34 mouse cellular contexts compared by ENCODE assay signal in genomic region chr3:108124131-108124530, GRCm38 (mm10). TPM values are rescaled to one million over a fixed set of nuclear protein-coding genes. Genes with fewer than 3 reads are reported as not detected.
DNase-seq lines count a peak whose midpoint lies in the region; ATAC-seq lines count a peak whose summit lies in the region.
"Had no signal": no experiment of that assay in that cellular context is flagged by ENCODE, and none has a peak within 500 bp of the region (broad histone marks: within the 10 kb centered on the region; RNA-seq: fewer than 3 reads in every experiment).

No protein-coding gene starts in this region.

- peaks cover 50% of the 10 kb centered on the region for H3K36me3 ChIP-seq in liver, embryonic 12.5 days
- H3K36me3 ChIP-seq in liver, embryonic 16.5 days (ENCODE audit: control insufficient read depth, insufficient read depth): peaks cover 26% of the 10 kb centered on the region
- H3K36me3 ChIP-seq in midbrain, embryonic 16.5 days (ENCODE audit: control insufficient read depth, insufficient read depth, low read length): no peaks in the 10 kb centered on the region
- H3K36me3 ChIP-seq in forebrain, embryonic 11.5 days (ENCODE audit: control insufficient read depth, insufficient read depth, low read length): no peaks in the 10 kb centered on the region; the same call in 1 of the 2 replicates

- H3K4me2 ChIP-seq in liver, embryonic 12.5 days: no peak overlapping the region
- H3K4me2 ChIP-seq in liver, embryonic 16.5 days (ENCODE audit: low read depth, low read length): no peak overlapping the region
- H3K4me2 ChIP-seq in midbrain, embryonic 16.5 days (ENCODE audit: low read length): no peak overlapping the region
- no peak overlapping the region for H3K4me2 ChIP-seq in forebrain, embryonic 11.5 days (ENCODE audit: low read depth, low read length, severe bottlenecking)
- H3K4me2 ChIP-seq: embryonic facial prominence, embryonic 13.5 days; heart, embryonic 11.5 days; hindbrain, embryonic 13.5 days; lung, embryonic 14.5 days had no signal

- H3K9ac ChIP-seq in liver, embryonic 12.5 days: no peak overlapping the region
- no peak overlapping the region for H3K9ac ChIP-seq in liver, embryonic 16.5 days (ENCODE audit: low read depth, low read length)
- H3K9ac ChIP-seq in midbrain, embryonic 16.5 days (ENCODE audit: low read depth, low read length): no peak overlapping the region
- no peak overlapping the region for H3K9ac ChIP-seq in forebrain, embryonic 11.5 days (ENCODE audit: low read length)
- H3K9ac ChIP-seq: embryonic facial prominence, embryonic 13.5 days; forebrain, postnatal 0 days; hindbrain, embryonic 13.5 days; lung, embryonic 14.5 days had no signal

- no peak overlapping the region for H3K27ac ChIP-seq in liver, embryonic 12.5 days
- peak overlapping the region; percentile 30; the same call in 1 of the 2 replicates for H3K27ac ChIP-seq in liver, embryonic 16.5 days (ENCODE audit: low read length)
- no peak overlapping the region for H3K27ac ChIP-seq in midbrain, embryonic 16.5 days (ENCODE audit: low read length)
- H3K27ac ChIP-seq in forebrain, embryonic 11.5 days (ENCODE audit: low read depth, low read length): no peak overlapping the region
- H3K27ac ChIP-seq: embryonic facial prominence, embryonic 13.5 days; forebrain, embryonic 10.5 days; hindbrain, embryonic 13.5 days; layer of hippocampus, adult 2 months had no signal

- H3K4me1 ChIP-seq in liver, embryonic 12.5 days: peaks cover 49% of the 10 kb centered on the region
- H3K4me1 ChIP-seq in liver, embryonic 16.5 days (ENCODE audit: control insufficient read depth, low read depth, low read length): peaks cover 39% of the 10 kb centered on the region
- H3K4me1 ChIP-seq in midbrain, embryonic 16.5 days (ENCODE audit: control insufficient read depth, insufficient read depth, low read length): no peaks in the 10 kb centered on the region
- no peaks in the 10 kb centered on the region for H3K4me1 ChIP-seq in forebrain, embryonic 11.5 days (replicated peaks; ENCODE audit: control insufficient read depth, insufficient read depth, low read length)

- no peak overlapping the region for H3K4me3 ChIP-seq in liver, embryonic 12.5 days
- no peak overlapping the region for H3K4me3 ChIP-seq in liver, embryonic 16.5 days (ENCODE audit: low read depth, low read length)
- no peak overlapping the region for H3K4me3 ChIP-seq in midbrain, embryonic 16.5 days (ENCODE audit: low read depth, low read length)
- no peak overlapping the region for H3K4me3 ChIP-seq in forebrain, embryonic 11.5 days (ENCODE audit: low read depth, low read length)
- H3K4me3 ChIP-seq: embryonic facial prominence, embryonic 13.5 days; forebrain, embryonic 10.5 days; hindbrain, embryonic 13.5 days; layer of hippocampus, adult 2 months had no signal

- H3K27me3 ChIP-seq in liver, embryonic 12.5 days (replicated peaks): no peaks in the 10 kb centered on the region
- no peaks in the 10 kb centered on the region for H3K27me3 ChIP-seq in liver, embryonic 16.5 days (ENCODE audit: control insufficient read depth, insufficient read depth, low read depth, low read length)
- no peaks in the 10 kb centered on the region for H3K27me3 ChIP-seq in midbrain, embryonic 16.5 days (ENCODE audit: control insufficient read depth, insufficient read depth, low read depth, low read length)
- H3K27me3 ChIP-seq in forebrain, embryonic 11.5 days (ENCODE audit: control insufficient read depth, insufficient read depth, low read length): no peaks in the 10 kb centered on the region
- H3K27me3 ChIP-seq: embryonic facial prominence, embryonic 13.5 days; hindbrain, embryonic 13.5 days; Patski had no signal

- 41% methylated on average over 1 of the region's 1 CpGs for WGBS in liver, embryonic 12.5 days (ENCODE audit: insufficient replicate concordance)
- WGBS in liver, embryonic 16.5 days (ENCODE audit: insufficient replicate concordance): 36% methylated on average over 1 of the region's 1 CpGs
- 60% methylated on average over 1 of the region's 1 CpGs for WGBS in midbrain, embryonic 16.5 days
- WGBS in forebrain, embryonic 11.5 days: 75% methylated on average over 1 of the region's 1 CpGs

- no peak for DNase-seq in liver
- DNase-seq in layer of hippocampus, postnatal 10 days (ENCODE audit: low spot score in 2 of 2): no peak
- no peak for DNase-seq in forebrain, embryonic 11.5 days (ENCODE audit: low spot score)
- DNase-seq: adrenal gland, postnatal 36 days; B cell, adult 2 months; cerebellum, adult 18-20 months; cerebellum, postnatal 10 days; forebrain, postnatal 0 days; gastrocnemius, postnatal 14 days; heart, adult 18-20 months; heart, postnatal 36 days; kidney, adult 8-10 months; kidney, postnatal 25 days; layer of hippocampus, postnatal 36 days; left cerebral cortex, postnatal 4 days; lung, embryonic 14.5 days; lung, postnatal 14 days; midbrain, embryonic 14.5 days; right cerebral cortex, postnatal 25 days; thymus, adult 2 months; thymus, postnatal 4 days had no signal

- no peaks in the 10 kb centered on the region for H3K9me3 ChIP-seq in liver, embryonic 12.5 days (replicated peaks)
- no peaks in the 10 kb centered on the region for H3K9me3 ChIP-seq in liver, embryonic 16.5 days (replicated peaks; ENCODE audit: control insufficient read depth, low read length)
- no peaks in the 10 kb centered on the region for H3K9me3 ChIP-seq in midbrain, embryonic 16.5 days (replicated peaks; ENCODE audit: control insufficient read depth, low read length, poor library complexity, severe bottlenecking)
- no peaks in the 10 kb centered on the region for H3K9me3 ChIP-seq in forebrain, embryonic 11.5 days (ENCODE audit: control insufficient read depth, low read length)
- H3K9me3 ChIP-seq: embryonic facial prominence, embryonic 13.5 days; forebrain, embryonic 10.5 days; hindbrain, embryonic 13.5 days had no signal

- ATAC-seq in liver, embryonic 12.5 days: peak; percentile 35; the same call in 1 of the 2 replicates
- peak; percentile 83 for ATAC-seq in CD4-positive, CD25-positive, alpha-beta regulatory T cell, adult 4 months
- peak; percentile 77 for ATAC-seq in inflammation-experienced regulatory T-cells, adult 6 months
- no peak for ATAC-seq in liver, embryonic 16.5 days (ENCODE audit: low read depth)
- ATAC-seq in midbrain, embryonic 16.5 days: no peak
- no peak for ATAC-seq in forebrain, embryonic 11.5 days (replicated peaks; ENCODE audit: low FRiP score)
- ATAC-seq: forebrain, postnatal 0 days; Patski had no signal

RNA-seq across cellular contexts. Expression of gene Gnai3, which starts 21.8 kb away (rescaled TPM):
- 89.0 and 91.7 TPM in 2 replicates for polyA plus RNA-seq in liver, embryonic 12.5 days (2016; fragmentation: Nextera tagmentation; extraction: Ambion mirVana)
- polyA plus RNA-seq in CD4-positive, CD25-positive, alpha-beta regulatory T cell, adult 4 months (2017; shearing (Covaris generic)): 10 to 100 TPM; 95.0 to 98.5 TPM
- polyA plus RNA-seq in inflammation-experienced regulatory T-cells, adult 6 months (2017; shearing (Covaris generic)): 100 to 1,000 TPM in 1 of 3 experiments, 10 to 100 TPM in 2; 90.7 to 140 (median 97.6) TPM
- 69.9 and 73.7 TPM in 2 replicates for polyA plus RNA-seq in liver, embryonic 16.5 days (2015; fragmentation: Nextera tagmentation; extraction: Ambion mirVana)
- 115 and 125 TPM in 2 replicates for polyA plus RNA-seq in midbrain, embryonic 16.5 days (2015; fragmentation: Nextera tagmentation; extraction: Ambion mirVana)
- 10 to 100 TPM; 54.7 to 59.4 TPM for total RNA-seq in layer of hippocampus, postnatal 10 days (2021)
- 210 and 213 TPM in 2 replicates for polyA plus RNA-seq in forebrain, embryonic 11.5 days (2014; fragmentation: Nextera tagmentation; extraction: Ambion mirVana)

RNA-seq across cellular contexts. Expression of gene Gpr61, which starts 30.6 kb away (rescaled TPM):
- polyA plus RNA-seq in liver, embryonic 12.5 days (2016; fragmentation: Nextera tagmentation; extraction: Ambion mirVana): 0.04 TPM in 1 of 2 replicates, not detected in the other
- polyA plus RNA-seq in CD4-positive, CD25-positive, alpha-beta regulatory T cell, adult 4 months (2017; shearing (Covaris generic)): under 1 TPM in 1 of 2 experiments, not detected in 1; 0.15 TPM
- not detected for polyA plus RNA-seq in inflammation-experienced regulatory T-cells, adult 6 months (2017; shearing (Covaris generic))
- polyA plus RNA-seq in liver, embryonic 16.5 days (2015; fragmentation: Nextera tagmentation; extraction: Ambion mirVana): 0.02 TPM in 1 of 2 replicates, not detected in the other
- polyA plus RNA-seq in midbrain, embryonic 16.5 days (2015; fragmentation: Nextera tagmentation; extraction: Ambion mirVana): 6.1 and 8.3 TPM in 2 replicates
- total RNA-seq in layer of hippocampus, postnatal 10 days (2021): 10 to 100 TPM; 14.5 to 15.0 TPM
- polyA plus RNA-seq in forebrain, embryonic 11.5 days (2014; fragmentation: Nextera tagmentation; extraction: Ambion mirVana): 0.25 and 0.32 TPM in 2 replicates
- total RNA-seq: common myeloid progenitor, adult 5-6 weeks; heart, adult 18-20 months; heart, postnatal 36 days had no signal
- polyA plus RNA-seq: thymus, adult 2 months had no signal

RNA-seq across cellular contexts. Expression of gene Gnat2, which starts 31.5 kb away (rescaled TPM):
- polyA plus RNA-seq in liver, embryonic 12.5 days (2016; fragmentation: Nextera tagmentation; extraction: Ambion mirVana): 2.7 and 3.3 TPM in 2 replicates
- polyA plus RNA-seq in CD4-positive, CD25-positive, alpha-beta regulatory T cell, adult 4 months (2017; shearing (Covaris generic)): not detected
- polyA plus RNA-seq in inflammation-experienced regulatory T-cells, adult 6 months (2017; shearing (Covaris generic)): not detected
- 3.8 and 4.1 TPM in 2 replicates for polyA plus RNA-seq in liver, embryonic 16.5 days (2015; fragmentation: Nextera tagmentation; extraction: Ambion mirVana)
- polyA plus RNA-seq in midbrain, embryonic 16.5 days (2015; fragmentation: Nextera tagmentation; extraction: Ambion mirVana): 0.15 and 0.19 TPM in 2 replicates
- not detected for total RNA-seq in layer of hippocampus, postnatal 10 days (2021)
- polyA plus RNA-seq in forebrain, embryonic 11.5 days (2014; fragmentation: Nextera tagmentation; extraction: Ambion mirVana): 0.33 and 0.99 TPM in 2 replicates
- total RNA-seq: heart, postnatal 36 days; layer of hippocampus, adult 2 months; layer of hippocampus, postnatal 36 days; neutrophil, adult 5-6 weeks had no signal

RNA-seq across cellular contexts. Expression of gene Ampd2, which starts 37.7 kb away (rescaled TPM):
- polyA plus RNA-seq in liver, embryonic 12.5 days (2016; fragmentation: Nextera tagmentation; extraction: Ambion mirVana): 77.4 and 80.6 TPM in 2 replicates
- polyA plus RNA-seq in CD4-positive, CD25-positive, alpha-beta regulatory T cell, adult 4 months (2017; shearing (Covaris generic)): 10 to 100 TPM; 22.4 to 48.3 TPM
- polyA plus RNA-seq in inflammation-experienced regulatory T-cells, adult 6 months (2017; shearing (Covaris generic)): 10 to 100 TPM; 15.6 to 26.4 (median 18.1) TPM
- polyA plus RNA-seq in liver, embryonic 16.5 days (2015; fragmentation: Nextera tagmentation; extraction: Ambion mirVana): 76.4 and 79.6 TPM in 2 replicates
- 71.2 and 72.4 TPM in 2 replicates for polyA plus RNA-seq in midbrain, embryonic 16.5 days (2015; fragmentation: Nextera tagmentation; extraction: Ambion mirVana)
- 10 to 100 TPM; 48.4 to 58.8 TPM for total RNA-seq in layer of hippocampus, postnatal 10 days (2021)
- 45.1 and 45.7 TPM in 2 replicates for polyA plus RNA-seq in forebrain, embryonic 11.5 days (2014; fragmentation: Nextera tagmentation; extraction: Ambion mirVana)

Comparison
In these comparisons a context has a peak if more than half of its experiments do, and no peak if none do; other contexts are left out.
1. ATAC-seq: peak in liver, embryonic 12.5 days (single experiment), CD4-positive, CD25-positive, alpha-beta regulatory T cell, adult 4 months (single experiment) and inflammation-experienced regulatory T-cells, adult 6 months (single experiment); none in liver, embryonic 16.5 days (single experiment), midbrain, embryonic 16.5 days (single experiment) and forebrain, embryonic 11.5 days (single experiment).